1 mouse cellular context compared by ENCODE assay signal in genomic region chr3:31106597-31106996, GRCm38 (mm10).
TF ChIP-seq lines count a peak whose summit lies in the region.

No protein-coding gene starts in this region.

TF ChIP-seq in CH12.LX, 34 proteins besides CTCF, POLR2A, EP300 and RAD21 (continued from another document):
- TF ChIP-seq MAFK (IDR thresholded peaks at IDR 0.05; ENCODE audit: insufficient replicate concordance, low read length) = 0 out of 2 replicates have a peak, but pooled peaks have one; percentile 25
- TF ChIP-seq MYC (IDR thresholded peaks at IDR 0.05; ENCODE audit: low read depth, low read length) = peak; percentile 48
- TF ChIP-seq E2F4 (IDR thresholded peaks at IDR 0.05; ENCODE audit: insufficient replicate concordance, low read depth, low read length) = no peak
- TF ChIP-seq BHLHE40 (IDR thresholded peaks at IDR 0.05; ENCODE audit: low read depth, low read length) = peak; percentile 61
TF ChIP-seq in CH12.LX: peak in this region for 13.
